Mouse (Mus musculus): ENCODE measurements around the gene Zfpm1.

Zfpm1 gene

DNA sequence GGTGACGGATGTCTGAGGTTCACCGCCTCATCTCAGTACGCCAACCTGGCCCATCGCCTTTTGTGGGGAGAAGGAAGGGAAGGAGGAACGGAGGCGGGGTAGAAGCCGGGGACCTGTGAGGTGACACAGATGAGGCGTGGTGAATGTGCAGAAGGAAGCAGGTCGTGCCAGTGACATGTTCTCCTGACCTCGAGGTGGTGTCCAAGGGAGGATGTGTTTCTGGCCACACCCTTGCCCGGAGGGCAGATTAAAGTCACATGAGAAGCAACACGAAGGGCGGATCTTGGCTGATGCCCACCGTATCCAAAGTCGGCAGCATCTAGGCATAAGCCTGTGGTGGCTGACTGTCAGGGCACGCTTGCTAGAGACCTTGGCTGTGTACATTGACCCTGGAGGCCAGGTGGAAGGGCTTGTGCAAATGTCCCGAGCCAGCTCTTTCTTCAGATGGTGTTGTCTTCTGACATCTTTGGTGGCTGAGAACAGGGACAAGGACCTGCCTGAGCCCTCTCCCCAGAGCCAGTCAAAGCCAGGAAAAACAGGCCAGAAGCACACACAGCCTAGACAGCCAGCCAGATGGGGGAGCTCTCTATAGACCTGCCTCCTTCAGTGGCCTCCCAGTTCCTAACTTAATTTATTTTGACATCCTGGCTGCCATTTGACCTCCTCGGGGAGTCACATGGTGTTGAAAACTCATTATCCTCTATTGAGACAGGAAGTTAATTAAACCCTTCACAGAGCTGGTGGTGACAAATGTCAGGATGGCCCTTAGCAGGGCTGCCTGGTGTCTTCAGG, 4.5 kb upstream of the Zfpm1 start:
- no peak for DNase-seq

DNA sequence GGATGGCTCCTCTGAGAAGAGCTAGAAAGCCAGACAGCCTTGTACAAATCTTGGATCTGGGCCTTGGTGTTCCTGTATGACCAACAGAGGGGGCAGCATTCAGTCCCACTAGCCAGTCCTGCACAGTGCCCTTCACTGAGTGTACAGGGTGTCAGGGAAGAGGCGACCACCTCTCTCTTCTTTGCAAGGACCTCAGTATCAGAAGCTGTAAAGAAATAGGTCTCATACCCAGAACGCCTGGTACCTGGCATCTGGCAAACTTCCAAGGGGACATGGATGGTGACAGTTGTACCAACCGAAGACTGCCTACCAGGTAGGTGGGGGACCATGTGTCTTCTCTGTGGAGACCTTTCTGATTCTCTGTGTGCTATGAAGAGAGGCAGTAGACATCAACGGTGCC, 1.8 kb upstream of the Zfpm1 start:
- no peak for DNase-seq

DNA sequence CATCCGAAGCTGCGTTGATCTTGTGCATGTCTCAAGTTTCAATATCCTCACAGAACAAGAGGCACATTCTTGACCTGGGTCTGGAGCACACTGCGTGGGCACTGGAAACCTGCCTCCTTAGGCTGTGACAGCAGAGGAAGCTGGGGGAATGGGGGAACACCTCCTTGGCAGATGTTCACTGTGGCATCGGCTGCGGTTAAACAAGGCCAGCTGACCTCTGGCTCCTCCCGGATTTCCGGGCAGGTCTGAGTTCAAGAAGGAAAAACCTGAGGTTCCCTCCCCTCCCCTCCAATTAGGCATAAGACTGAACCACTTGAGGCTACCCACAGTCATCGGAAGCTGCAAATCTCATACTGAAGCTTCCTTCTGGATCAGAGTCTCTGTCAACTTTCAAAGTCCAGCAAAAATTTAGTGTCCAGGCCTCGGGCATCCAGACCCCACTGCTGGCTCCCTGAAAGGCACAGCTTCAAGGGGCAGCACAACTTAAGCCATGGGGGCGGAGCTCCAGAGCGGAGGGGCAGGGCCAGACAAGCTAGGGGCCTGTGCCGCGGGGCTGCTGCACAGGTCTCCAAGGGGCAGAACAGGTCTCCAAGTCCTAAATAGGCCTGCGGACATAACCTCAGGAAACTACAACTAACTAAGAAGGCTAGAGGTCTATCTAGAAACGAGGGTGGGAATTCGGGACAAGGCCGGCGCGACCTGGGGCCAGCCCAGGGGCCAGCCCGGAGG, 1.2 kb upstream of the Zfpm1 start:
- DNase-seq: no peak

DNA sequence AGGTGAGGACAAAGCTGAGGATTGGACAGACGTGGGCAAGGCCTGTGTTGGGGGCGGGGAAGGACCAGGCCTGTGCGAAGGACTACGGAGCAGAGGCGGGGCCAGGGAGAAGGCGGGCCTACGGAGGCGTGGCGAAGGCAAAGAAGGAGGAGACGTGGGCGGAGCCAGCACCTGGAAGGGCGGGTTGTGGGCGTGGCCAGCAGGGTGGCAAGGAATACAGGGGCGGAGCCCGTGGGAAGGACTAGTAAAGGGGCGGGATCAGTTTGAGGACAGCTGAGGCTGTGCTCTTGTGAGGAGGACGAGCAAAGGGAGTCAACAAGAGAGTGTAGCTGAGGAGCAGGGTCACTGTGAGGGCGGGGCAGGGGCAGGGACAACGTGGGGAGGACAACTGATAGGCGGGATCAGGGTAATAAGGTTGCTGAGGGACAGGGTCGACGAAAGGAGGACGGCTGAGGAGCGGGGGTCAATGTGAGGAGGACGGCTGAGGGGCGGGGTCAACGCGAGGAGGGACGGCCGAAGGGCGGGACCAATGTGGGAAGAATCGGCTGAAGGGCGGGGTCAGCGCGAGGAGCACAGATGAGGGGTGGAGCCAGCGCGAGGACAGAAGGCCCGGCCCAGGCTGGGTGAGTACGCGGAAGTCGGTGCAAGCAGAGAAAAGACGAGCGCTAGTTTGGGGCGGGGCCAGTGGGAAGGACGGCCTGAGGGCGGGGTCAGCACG, 465 bp upstream of the Zfpm1 start:
- peak; percentile 99 to 100 for DNase-seq

DNA sequence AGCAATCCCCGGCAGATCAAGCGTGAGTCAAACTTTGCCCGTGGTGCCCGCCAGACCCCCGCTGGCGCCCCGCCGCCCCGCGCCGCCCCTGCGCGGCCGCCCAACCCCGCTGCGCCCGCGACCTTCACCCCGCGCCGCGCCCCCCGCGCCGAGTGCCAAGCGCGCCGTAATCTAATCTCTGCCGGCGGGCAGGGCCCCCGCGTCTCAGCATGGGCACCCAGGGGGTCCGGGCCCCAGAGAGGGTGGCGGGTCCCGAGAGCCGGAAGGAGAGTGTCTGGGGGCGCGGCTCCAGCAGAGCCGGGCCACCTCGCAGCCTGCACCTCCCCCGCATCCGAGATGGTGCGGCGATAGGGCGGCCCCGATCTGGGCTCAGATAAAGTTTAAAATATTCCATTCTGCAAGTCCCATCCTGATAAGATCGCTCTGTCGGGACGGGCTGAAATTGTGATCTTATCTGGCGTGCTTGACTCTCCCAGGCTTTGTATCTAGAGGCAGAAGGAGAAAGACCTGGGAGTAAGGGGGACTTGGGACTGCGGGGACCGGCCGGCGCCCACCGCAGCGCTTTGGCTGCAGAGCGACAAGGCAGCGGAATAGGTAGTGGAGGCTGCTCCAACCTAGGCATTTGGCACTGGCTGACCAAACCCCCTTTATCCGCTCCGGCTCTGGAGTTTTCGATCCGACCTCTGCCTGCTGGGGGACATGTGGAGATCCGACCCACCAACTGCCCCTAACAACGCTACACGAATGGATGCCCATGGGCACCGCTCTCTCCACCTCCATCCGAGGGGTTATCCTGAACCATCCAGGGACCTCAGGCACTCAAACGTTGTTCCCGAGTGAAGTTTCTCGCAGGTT, 787 bp downstream of the Zfpm1 start:
- peak; percentile 53 to 71 for DNase-seq

DNA sequence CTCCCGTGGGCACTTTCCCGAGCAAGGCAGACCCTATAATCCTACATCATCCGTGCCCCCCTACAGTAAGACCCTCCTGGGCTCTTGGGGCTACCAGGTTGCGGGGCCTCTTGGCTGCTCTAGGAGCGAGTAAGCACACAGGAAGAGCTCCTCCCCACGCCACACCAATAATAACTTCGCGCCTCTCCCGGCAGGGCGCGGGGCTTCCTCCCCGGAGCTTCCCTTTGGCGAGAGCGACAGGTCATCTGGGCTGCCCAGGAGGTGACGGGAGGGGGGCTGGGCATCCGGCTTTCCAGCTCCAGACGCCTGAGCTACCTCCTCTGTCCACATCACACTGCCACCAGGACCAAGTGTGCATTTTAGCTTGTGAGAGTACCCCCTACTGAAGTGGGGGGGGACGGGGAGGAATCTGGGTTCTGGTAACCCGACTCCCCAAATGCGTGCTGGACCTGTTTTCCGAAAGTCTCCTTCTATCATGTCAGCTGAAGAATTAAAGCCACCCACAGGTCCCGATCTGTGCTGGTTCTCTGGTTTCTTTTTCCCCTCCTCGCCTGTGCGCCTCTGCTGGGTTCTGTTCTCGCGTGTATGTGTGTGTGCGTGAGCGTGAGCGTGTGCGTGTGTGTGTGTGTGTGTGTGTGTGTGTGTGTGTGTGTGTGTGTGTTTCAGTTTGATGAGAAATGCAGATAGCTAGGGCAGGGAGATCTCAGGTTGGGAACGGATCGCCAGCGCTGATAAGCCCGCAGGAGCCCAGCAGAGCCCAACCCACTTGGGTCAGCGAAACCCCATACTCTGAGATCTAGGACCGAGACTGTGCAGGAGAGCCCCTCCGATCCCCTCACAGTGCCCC, 1.6 kb downstream of the Zfpm1 start:
- DNase-seq: peak; percentile 57 to 66

DNA sequence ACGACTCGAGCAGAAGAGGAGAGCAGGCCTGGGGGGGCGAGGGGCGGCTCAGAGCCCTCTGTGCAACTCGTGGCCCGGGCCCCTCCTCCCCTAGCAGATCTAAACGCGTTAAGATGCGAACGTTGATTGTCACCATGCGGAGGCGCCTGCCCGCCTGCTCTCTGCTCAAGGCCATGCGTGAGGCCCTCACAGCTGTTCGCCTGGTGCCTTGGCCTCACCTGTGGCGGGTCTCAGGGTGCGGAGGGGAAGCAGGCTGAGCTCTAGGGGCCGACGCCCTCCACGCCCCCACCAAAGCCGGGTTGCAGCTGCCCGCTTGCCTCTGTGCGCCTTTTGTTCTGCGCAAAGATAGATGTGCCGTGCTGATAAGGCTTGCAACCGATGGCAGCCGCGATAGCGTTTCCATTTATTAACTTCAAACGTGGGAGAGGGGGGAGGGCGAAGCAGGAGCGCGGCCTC, 2.3 kb downstream of the Zfpm1 start:
- peak; percentile 78 to 86 for DNase-seq

DNA sequence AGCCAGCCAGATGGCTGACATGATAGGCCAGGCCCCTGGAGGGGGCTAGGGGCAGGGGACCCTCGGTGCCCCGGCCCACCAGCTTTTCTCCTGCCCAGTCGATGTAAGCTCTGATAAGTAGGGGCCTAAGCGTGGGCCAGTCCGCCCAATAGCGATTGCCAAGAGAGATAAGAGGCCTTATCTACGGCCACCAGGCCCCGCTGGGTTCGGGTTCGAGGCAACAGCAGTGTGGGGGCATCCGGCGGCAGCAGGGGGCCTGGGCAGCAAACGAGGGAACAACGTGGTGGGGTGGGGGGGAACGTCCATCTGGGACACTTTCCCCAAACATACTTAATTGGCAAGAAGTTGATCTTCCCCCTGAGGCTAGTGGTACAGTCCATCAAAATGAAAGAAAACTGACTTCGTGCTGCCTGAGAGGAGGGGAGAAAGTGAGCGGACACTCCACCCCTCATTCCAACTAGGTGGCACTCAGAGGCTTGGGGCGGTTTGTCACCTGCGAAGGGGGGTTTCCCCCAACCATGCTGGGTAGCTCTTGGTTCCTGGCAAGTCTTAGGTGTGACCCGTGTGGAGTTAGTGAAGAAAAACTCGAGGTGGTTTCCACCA, 2.8 kb downstream of the Zfpm1 start:
- peak; percentile 51 to 67 for DNase-seq

DNA sequence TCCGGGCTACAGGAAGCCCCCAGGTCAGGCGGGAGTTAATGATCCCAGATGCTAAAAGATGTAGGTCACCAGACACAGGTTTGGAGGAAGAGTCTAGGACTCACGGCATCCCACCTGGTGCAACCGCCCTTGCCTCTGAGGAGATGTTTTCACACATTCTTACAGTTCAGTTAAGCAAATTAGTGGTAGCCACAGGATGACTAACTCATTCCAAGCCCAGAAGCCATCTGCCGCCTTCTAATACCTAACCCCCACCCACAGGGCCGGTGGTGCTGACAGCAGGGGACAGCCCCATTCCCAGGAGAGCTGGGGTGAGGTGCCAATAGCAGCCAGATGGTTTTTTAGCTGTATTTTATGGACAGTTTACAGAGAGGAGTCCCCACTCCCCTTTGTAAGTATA, 3.8 kb downstream of the Zfpm1 start:
- DNase-seq: peak; percentile 29 to 30

DNA sequence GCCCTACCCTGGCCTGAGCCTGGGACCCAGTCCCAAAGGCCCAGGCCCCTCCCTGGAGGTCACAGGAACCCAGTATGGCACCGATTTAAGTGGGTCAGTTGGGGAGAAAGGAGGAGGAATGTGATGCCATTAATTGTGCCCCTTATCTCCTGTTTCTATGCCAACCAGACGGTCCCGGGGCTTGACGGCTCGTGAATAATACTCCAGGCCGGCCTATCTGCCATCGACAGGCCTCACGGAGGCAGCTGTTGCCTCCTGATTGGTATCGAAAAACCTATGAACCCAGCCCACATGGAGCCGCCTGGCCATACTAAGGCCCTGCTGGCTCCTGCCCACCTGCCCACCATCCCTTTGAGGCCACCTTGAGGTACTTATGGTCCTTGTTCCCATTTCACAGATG, 5.0 kb downstream of the Zfpm1 start:
- DNase-seq: no peak

DNA sequence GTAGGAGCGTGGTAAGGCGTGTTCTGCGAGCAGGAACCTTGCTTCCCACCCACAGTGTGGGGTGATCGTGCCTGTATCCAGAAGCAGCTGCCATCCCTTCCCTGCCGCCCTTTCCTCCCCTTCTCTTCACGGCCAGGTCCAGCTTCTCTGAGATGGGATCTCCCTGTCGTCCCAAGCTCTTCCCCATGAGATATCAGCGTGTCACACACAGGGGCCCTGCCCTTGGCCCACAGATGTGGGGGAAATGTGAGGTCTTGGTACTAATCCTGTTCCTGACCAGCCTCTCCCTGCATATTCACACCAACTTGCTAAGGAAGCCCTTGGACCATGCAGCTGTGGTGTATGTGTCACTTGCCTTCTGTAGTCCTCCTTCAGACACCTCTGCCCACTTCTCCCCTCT, 5.8 kb downstream of the Zfpm1 start:
- no peak for DNase-seq

DNA sequence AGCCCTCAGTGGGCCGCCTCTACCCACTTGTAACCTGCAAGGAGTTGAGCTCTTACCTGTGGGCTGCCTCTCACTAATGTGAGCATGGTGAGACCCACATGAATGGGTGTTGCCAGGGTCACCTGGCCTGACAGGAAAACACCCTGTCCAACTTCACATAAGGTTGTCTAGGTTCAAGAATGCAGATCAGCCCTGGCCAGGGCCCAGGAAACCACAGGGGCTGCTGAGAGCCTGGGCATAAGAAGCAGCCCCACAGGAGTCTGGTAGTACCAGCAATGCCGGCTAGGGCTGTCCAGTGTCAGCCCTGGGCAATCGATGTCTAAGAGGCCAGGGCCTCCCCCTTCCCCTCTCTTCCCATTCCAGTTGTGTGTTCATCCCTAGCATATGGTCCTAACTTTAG, 6.4 kb downstream of the Zfpm1 start:
- DNase-seq: no peak

DNA sequence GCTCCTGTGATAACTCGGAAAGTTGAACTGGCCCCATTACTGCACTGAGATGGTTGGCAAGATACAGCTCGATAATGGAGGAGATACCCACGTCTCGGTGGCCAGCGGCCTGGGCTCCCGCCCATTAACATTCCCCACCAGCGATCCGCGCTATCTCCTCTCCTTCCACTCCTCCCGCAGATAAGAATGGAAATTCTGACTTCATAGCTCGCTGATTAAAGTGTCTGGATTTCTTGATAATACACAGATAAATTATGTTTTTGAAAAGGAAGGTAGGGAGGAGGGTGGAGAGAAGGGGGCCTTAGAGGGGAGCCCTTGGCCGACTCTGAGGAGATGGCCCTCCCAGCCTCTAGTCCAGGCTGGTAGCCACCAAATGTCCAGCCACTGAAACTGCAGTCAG, 9.1 kb downstream of the Zfpm1 start:
- no peak for DNase-seq

DNA sequence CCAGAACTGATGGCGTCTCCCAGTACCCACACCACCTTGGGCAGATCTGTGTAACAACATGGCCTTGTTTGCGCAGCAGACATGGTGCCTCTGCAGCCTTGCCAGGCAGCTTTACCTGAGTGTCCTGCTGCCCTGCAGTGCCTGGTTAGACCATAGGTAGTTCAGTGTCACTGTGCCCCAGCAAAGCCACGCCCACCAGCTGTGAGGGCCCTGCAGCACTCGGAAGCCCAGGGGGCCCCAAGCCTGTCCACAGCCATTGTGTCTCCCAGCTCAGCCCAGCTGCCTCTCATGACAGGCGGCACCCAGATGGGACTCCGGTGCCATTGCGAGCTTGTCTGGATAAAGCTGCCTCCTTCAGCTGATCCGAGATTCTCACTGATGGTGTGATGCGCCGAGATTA, 9.6 kb downstream of the Zfpm1 start:
- DNase-seq: no peak

DNA sequence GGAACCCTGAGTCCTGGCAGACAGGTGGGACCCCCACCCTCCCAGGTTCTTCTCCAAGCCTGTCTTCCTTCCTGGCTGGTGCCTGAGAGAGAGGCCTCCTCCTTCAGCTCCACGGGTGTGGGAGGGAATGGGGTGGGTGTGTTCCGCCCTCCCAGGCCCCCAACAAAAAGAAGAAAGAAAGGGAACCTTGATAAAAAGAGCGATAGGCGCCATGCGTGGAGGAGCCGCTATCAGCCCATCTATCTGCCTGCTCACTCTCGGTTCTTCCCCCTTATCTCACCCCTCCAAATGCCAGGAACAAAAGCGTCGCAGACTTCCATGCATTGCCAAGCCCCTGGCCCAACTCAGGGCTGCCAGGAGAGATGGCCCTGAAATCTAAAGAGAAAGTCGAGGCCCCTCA, 11.5 kb downstream of the Zfpm1 start:
- no peak for DNase-seq

DNA sequence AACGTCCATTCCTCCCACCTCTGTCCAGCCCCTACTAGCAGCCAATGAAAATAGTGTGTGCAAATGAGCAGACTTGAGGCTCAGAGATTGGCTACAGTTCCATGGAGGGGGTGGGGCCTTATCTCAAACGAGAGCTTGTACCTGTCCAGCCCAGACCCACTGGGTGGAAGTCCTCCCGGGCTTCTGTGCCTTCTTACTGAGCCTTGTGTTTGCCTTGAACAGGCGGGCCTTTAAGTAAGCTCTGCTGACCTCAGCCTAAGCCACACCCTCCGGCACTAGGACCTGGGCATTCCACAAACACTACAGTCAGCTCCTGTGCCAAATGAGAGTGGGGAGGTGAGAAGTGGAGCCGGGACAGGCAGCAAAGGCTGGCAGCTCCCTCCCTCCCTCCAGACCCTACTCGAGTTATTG, 12.3 kb downstream of the Zfpm1 start:
- DNase-seq: no peak

DNA sequence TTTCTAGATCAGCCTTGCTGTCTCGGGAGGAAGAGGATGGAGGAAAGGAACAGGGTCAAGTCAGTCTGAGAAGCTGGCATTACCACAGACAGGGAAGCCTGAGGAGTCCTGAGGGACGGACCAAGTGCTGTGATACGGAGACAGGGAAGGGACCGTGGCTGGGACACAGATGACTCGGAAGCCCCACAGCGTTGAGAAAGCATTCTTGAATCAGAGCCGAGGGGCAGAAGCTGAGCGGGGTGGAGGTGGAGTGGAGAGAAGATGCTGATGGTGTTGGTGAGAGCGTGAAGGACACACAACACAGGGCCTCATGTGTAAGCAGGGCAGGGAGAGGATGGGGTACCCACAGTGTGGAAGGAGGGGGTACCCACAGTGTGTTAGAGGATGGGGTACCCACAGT, 13.4 kb downstream of the Zfpm1 start:
- no peak for DNase-seq

DNA sequence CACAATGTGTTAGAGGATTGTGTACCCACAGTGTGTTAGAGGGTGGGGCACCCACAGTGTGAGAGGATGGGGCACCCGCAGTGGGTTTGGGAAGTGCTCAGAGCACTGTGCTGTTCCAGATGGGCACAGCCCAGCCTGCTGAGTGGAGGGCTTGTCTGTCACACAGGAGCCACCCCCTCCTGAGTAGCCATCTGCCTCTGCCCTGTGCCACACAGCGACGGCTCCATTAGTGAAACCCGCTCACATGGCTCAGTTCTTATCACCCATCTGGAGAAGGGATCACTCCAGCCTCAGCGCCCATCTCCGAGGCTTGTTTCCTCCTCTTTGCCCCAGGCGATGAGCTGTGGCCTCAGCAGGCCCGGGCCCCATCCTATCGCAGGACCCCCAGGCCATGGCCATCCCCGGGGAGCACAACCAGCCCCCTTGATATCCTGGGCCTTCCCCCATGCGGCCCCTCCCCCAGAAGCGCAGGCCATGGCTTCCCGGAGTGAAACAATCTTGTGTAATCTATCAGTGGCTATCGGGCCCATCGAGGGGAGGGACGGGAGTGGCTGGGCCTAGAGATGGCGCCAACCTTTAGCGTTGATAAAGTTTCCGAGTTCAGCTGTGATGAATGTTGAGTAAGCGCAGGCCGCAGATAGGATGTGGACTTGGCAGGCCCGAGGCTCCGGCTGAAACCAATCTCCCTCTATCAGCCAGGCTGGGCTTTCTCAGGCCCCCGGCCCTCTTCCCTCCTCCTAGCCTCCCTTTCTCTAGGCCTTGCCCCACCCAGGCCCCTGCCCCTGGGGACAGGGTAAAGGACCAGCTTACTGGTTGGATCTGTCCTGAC, 14.4 kb downstream of the Zfpm1 start:
- DNase-seq: no peak

DNA sequence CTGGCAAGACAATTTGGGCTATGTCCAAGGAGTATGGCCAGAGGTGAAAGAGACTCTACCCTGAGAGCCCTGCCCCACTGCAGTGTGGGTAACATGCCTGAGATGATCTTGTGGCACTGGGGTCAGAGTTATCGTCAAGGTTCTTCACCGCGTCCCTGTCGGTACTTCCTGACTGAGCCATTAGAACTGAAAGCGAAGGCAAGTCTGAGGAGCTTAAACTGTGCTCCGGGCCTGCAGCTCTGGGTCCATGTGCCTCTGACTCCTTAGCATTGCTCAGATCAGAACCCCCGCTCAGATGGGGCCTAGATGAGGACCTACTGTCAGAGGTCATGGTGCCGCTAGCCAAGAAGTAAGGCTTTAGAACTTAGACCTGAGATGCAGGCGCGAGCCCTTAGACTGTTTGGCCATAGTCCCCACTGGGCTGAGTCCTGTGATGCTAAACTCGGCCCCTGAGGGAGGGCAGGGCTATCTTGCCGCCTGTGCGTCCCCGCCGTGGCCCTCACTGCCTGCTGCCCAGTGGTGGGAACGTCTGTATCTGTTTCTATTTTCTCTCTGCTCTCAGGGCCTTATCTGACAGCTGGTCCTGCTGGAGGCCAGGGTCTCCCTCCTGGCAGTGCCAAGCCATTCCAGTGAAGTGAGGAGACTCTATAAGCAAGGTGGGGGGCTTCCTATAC, 17.8 kb downstream of the Zfpm1 start:
- DNase-seq: no peak

DNA sequence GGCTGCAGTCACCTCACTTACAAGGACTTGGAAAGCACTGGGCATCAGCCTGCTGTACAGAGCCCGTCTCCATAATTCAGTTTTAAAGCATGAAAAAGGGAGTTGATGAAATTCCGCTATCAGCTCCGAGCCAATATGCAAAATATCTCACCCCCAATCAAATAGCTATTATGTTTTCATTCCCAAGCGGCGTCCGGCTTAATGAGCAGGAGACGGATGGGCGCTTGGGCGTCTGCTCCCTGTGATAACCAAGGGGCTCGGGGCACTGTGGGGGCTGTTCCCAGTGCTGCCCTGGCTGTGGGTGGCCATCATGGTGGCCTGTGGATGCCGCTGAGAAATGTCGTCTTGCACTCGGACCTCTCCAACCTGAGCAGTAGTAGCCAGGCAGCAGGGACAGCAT, 19.1 kb downstream of the Zfpm1 start:
- DNase-seq: no peak
